Mouse (Mus musculus): ENCODE results near the gene Gli3. TPM values are rescaled to one million over a fixed set of nuclear protein-coding genes. Genes with fewer than 3 reads are reported as not detected.

The Gli3 gene
- polyA plus RNA-seq, 1 experiment from 2014 or later = 0.30 TPM

- Histone ChIP-seq H3K36me3 (ENCODE audit: control insufficient read depth, insufficient read depth) (no peaks in the 10 kb centered on the region), H3K27me3 (ENCODE audit: control insufficient read depth, insufficient read depth, low read depth, low read length) (no peaks in the 10 kb centered on the region), H3K27ac (ENCODE audit: low read length) (no peak overlapping the region), H3K4me1 (ENCODE audit: control insufficient read depth, low read depth, low read length) (no peaks in the 10 kb centered on the region), H3K9me3 (replicated peaks; ENCODE audit: control insufficient read depth, low read length) (no peaks in the 10 kb centered on the region), H3K4me3 (ENCODE audit: low read depth, low read length) (no peak overlapping the region), H3K9ac (ENCODE audit: low read depth, low read length) (no peak overlapping the region), H3K4me2 (ENCODE audit: low read depth, low read length) (no peak overlapping the region)
- WGBS (ENCODE audit: insufficient replicate concordance) = 82% methylated on average over 1 of the region's 1 CpGs
- ATAC-seq (ENCODE audit: low read depth) = no peak
These were observed 218.5 kb downstream of the Gli3 start for GRCm38 (mm10) chr13:15681530-15681929.

GRCm38 (mm10) chr13:15683006-15683405, 220.0 kb downstream of the Gli3 start:
- H3K9ac ChIP-seq (ENCODE audit: low read depth, low read length) = no peak overlapping the region
- H3K4me1 ChIP-seq (ENCODE audit: control insufficient read depth, low read depth, low read length) = no peaks in the 10 kb centered on the region
- no peak overlapping the region for H3K4me2 ChIP-seq (ENCODE audit: low read depth, low read length)
- H3K9me3 ChIP-seq (replicated peaks; ENCODE audit: control insufficient read depth, low read length) = no peaks in the 10 kb centered on the region
- no peaks in the 10 kb centered on the region for H3K36me3 ChIP-seq (ENCODE audit: control insufficient read depth, insufficient read depth)
- H3K4me3 ChIP-seq (ENCODE audit: low read depth, low read length) = no peak overlapping the region
- no peak overlapping the region for H3K27ac ChIP-seq (ENCODE audit: low read length)
- no peaks in the 10 kb centered on the region for H3K27me3 ChIP-seq (ENCODE audit: control insufficient read depth, insufficient read depth, low read depth, low read length)
- WGBS (ENCODE audit: insufficient replicate concordance) = 33% methylated on average over 1 of the region's 1 CpGs
- no peak for ATAC-seq (ENCODE audit: low read depth)

- no peaks in the 10 kb centered on the region for H3K36me3 ChIP-seq (ENCODE audit: control insufficient read depth, insufficient read depth)
- H3K9ac ChIP-seq (ENCODE audit: low read depth, low read length) = no peak overlapping the region
- no peaks in the 10 kb centered on the region for H3K9me3 ChIP-seq (replicated peaks; ENCODE audit: control insufficient read depth, low read length)
- H3K4me2 ChIP-seq (ENCODE audit: low read depth, low read length) = no peak overlapping the region
- H3K27me3 ChIP-seq (ENCODE audit: control insufficient read depth, insufficient read depth, low read depth, low read length) = no peaks in the 10 kb centered on the region
- no peaks in the 10 kb centered on the region for H3K4me1 ChIP-seq (ENCODE audit: control insufficient read depth, low read depth, low read length)
- 59% methylated on average over 6 of the region's 6 CpGs for WGBS (ENCODE audit: insufficient replicate concordance)
- H3K4me3 ChIP-seq (ENCODE audit: low read depth, low read length) = no peak overlapping the region
- H3K27ac ChIP-seq (ENCODE audit: low read length) = no peak overlapping the region
- no peak for ATAC-seq (ENCODE audit: low read depth)
These were observed 225.2 kb downstream of the Gli3 start for GRCm38 (mm10) chr13:15688074-15688825.

DNA sequence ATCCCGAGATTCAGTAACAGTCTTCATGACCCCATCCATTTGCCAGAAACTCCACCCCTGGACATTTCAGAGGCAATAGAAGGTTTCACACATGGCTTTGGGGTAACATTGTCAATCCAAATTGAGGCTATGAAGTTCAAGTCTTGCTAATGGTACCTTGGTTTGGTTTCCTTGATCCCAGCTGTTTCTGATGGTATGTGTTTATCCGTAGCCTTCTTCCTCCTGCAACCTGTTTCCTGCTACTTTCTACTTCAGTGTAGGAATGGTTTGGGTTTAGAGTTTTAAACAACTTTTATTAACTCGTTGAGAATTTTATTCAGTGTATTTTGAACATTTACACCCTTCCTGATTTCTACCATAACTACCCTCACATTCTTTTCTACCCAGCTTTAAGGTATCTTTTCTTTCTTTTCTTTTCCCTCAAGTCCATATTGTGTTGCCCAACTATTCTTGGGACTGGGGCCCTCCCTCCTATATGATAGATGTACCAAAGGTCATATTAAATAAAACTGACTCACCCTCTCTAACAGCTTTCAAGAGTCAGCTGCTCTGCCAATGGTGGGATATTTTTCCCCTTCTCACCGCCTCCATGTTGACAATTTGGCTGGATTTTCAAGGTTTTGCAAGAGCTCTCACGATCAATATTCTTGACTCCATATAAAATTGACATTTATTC, 225.9 kb downstream of the Gli3 start:
- Histone ChIP-seq H3K36me3 (ENCODE audit: control insufficient read depth, insufficient read depth) (no peaks in the 10 kb centered on the region), H3K27me3 (ENCODE audit: control insufficient read depth, insufficient read depth, low read depth, low read length) (no peaks in the 10 kb centered on the region), H3K27ac (ENCODE audit: low read length) (no peak overlapping the region), H3K4me3 (ENCODE audit: low read depth, low read length) (no peak overlapping the region), H3K4me1 (ENCODE audit: control insufficient read depth, low read depth, low read length) (no peaks in the 10 kb centered on the region), H3K9ac (ENCODE audit: low read depth, low read length) (no peak overlapping the region), H3K4me2 (ENCODE audit: low read depth, low read length) (no peak overlapping the region), H3K9me3 (replicated peaks; ENCODE audit: control insufficient read depth, low read length) (no peaks in the 10 kb centered on the region)
- no peak for ATAC-seq (ENCODE audit: low read depth)
- WGBS (ENCODE audit: insufficient replicate concordance) = 56% methylated on average over 5 of the region's 5 CpGs

DNA sequence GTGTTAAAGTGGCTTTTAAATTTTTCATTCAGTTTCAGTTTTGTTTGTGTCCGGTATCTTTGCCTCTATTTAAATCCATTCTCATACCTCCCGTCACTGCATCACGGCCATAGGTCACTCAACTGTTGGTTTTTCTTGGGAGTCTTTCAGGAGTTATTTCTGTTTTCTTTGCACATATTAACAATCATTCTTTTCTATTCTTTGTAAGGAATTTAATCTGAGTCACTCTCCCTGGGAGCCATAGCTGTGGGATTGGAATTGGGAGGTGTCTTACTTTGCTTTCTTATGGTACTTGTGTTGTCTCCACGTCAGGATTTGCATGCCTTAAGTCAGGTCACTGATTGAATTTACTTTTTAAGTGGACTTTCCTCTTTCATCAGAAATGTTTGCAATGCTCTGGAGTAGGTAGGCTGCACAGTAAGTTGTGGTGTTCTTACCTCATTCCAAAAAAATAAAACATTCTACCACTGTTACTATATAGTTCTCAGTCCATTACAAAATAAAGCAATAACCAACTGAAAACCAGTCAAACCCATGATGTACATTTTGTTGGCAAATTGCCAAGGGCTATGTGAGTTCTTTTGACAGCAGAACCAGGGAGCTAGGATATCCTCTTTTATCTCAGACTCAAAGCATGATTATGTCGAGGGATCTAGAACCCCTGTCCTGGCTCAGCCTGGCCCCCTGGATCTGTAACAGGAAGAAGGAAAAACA, 228.9 kb downstream of the Gli3 start:
- Histone ChIP-seq H3K4me3 (ENCODE audit: low read depth, low read length) (no peak overlapping the region), H3K4me1 (ENCODE audit: control insufficient read depth, low read depth, low read length) (no peaks in the 10 kb centered on the region), H3K9ac (ENCODE audit: low read depth, low read length) (no peak overlapping the region), H3K27me3 (ENCODE audit: control insufficient read depth, insufficient read depth, low read depth, low read length) (no peaks in the 10 kb centered on the region), H3K4me2 (ENCODE audit: low read depth, low read length) (no peak overlapping the region), H3K27ac (ENCODE audit: low read length) (no peak overlapping the region), H3K9me3 (replicated peaks; ENCODE audit: control insufficient read depth, low read length) (no peaks in the 10 kb centered on the region), H3K36me3 (ENCODE audit: control insufficient read depth, insufficient read depth) (no peaks in the 10 kb centered on the region)
- ATAC-seq (ENCODE audit: low read depth) = no peak
- 60% methylated on average over 5 of the region's 5 CpGs for WGBS (ENCODE audit: insufficient replicate concordance)

GRCm38 (mm10) chr13:15692465-15692809, 229.4 kb downstream of the Gli3 start:
- no peaks in the 10 kb centered on the region for H3K9me3 ChIP-seq (replicated peaks; ENCODE audit: control insufficient read depth, low read length)
- ATAC-seq (ENCODE audit: low read depth) = no peak
- no peaks in the 10 kb centered on the region for H3K27me3 ChIP-seq (ENCODE audit: control insufficient read depth, insufficient read depth, low read depth, low read length)
- H3K9ac ChIP-seq (ENCODE audit: low read depth, low read length) = no peak overlapping the region
- H3K27ac ChIP-seq (ENCODE audit: low read length) = no peak overlapping the region
- H3K4me3 ChIP-seq (ENCODE audit: low read depth, low read length) = no peak overlapping the region
- no peak overlapping the region for H3K4me2 ChIP-seq (ENCODE audit: low read depth, low read length)
- no peaks in the 10 kb centered on the region for H3K36me3 ChIP-seq (ENCODE audit: control insufficient read depth, insufficient read depth)
- no peaks in the 10 kb centered on the region for H3K4me1 ChIP-seq (ENCODE audit: control insufficient read depth, low read depth, low read length)

- Histone ChIP-seq H3K9ac (ENCODE audit: low read depth, low read length) (no peak overlapping the region), H3K27ac (ENCODE audit: low read length) (no peak overlapping the region), H3K4me3 (ENCODE audit: low read depth, low read length) (no peak overlapping the region), H3K27me3 (ENCODE audit: control insufficient read depth, insufficient read depth, low read depth, low read length) (no peaks in the 10 kb centered on the region), H3K36me3 (ENCODE audit: control insufficient read depth, insufficient read depth) (no peaks in the 10 kb centered on the region), H3K4me2 (ENCODE audit: low read depth, low read length) (no peak overlapping the region), H3K9me3 (replicated peaks; ENCODE audit: control insufficient read depth, low read length) (no peaks in the 10 kb centered on the region), H3K4me1 (ENCODE audit: control insufficient read depth, low read depth, low read length) (no peaks in the 10 kb centered on the region)
- ATAC-seq (ENCODE audit: low read depth) = no peak
- 60% methylated on average over 4 of the region's 4 CpGs for WGBS (ENCODE audit: insufficient replicate concordance)
These were observed 235.2 kb downstream of the Gli3 start for GRCm38 (mm10) chr13:15698284-15698683.

GRCm38 (mm10) chr13:15699116-15699515, 236.1 kb downstream of the Gli3 start:
- Histone ChIP-seq H3K27me3 (ENCODE audit: control insufficient read depth, insufficient read depth, low read depth, low read length) (no peaks in the 10 kb centered on the region), H3K36me3 (ENCODE audit: control insufficient read depth, insufficient read depth) (no peaks in the 10 kb centered on the region), H3K9ac (ENCODE audit: low read depth, low read length) (no peak overlapping the region), H3K4me2 (ENCODE audit: low read depth, low read length) (no peak overlapping the region), H3K4me3 (ENCODE audit: low read depth, low read length) (no peak overlapping the region), H3K27ac (ENCODE audit: low read length) (no peak overlapping the region), H3K9me3 (replicated peaks; ENCODE audit: control insufficient read depth, low read length) (no peaks in the 10 kb centered on the region), H3K4me1 (ENCODE audit: control insufficient read depth, low read depth, low read length) (no peaks in the 10 kb centered on the region)
- no peak for ATAC-seq (ENCODE audit: low read depth)
- 70% methylated on average over 6 of the region's 6 CpGs for WGBS (ENCODE audit: insufficient replicate concordance)

DNA sequence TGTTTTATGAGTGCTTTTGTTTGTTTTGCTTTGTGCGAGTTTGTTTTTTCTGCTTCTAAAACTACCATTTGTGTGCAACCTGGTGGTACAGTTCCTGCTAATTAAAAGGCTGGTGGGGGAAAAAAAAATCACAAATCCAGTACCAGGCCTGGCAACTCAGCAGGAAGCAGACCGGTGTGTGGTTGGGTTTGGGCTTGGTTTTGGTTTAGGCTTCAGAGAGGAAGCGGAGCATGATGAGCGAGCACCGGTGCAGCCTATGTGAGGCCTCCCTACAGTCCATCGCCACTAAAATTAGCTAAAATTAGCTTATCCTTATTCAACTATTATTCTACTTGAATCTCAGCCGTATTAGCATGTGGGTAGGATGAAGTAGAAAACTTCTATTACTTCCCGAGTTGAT, 241.6 kb downstream of the Gli3 start:
- no peaks in the 10 kb centered on the region for H3K27me3 ChIP-seq (ENCODE audit: control insufficient read depth, insufficient read depth, low read depth, low read length)
- no peaks in the 10 kb centered on the region for H3K36me3 ChIP-seq (ENCODE audit: control insufficient read depth, insufficient read depth)
- no peaks in the 10 kb centered on the region for H3K4me1 ChIP-seq (ENCODE audit: control insufficient read depth, low read depth, low read length)
- no peak overlapping the region for H3K4me2 ChIP-seq (ENCODE audit: low read depth, low read length)
- ATAC-seq (ENCODE audit: low read depth) = no peak
- no peak overlapping the region for H3K27ac ChIP-seq (ENCODE audit: low read length)
- no peak overlapping the region for H3K9ac ChIP-seq (ENCODE audit: low read depth, low read length)
- 48% methylated on average over 8 of the region's 8 CpGs for WGBS (ENCODE audit: insufficient replicate concordance)
- no peak overlapping the region for H3K4me3 ChIP-seq (ENCODE audit: low read depth, low read length)
- H3K9me3 ChIP-seq (replicated peaks; ENCODE audit: control insufficient read depth, low read length) = no peaks in the 10 kb centered on the region

All from liver, embryonic 16.5 days (tissue).